Mouse (Mus musculus) embryo, embryonic 11.5 days (tissue): ENCODE data around the gene Trim27.
A peak's percentile ranks its signal among the peaks of the same experiment; 100 is the strongest.

Source experiments
- DNase-seq: peaks from one replicate; pipeline ENCODE4 v3.0.0-alpha.2; 2012; ENCODE audit warnings: low read depth, low spot score

The Trim27 gene

DNA sequence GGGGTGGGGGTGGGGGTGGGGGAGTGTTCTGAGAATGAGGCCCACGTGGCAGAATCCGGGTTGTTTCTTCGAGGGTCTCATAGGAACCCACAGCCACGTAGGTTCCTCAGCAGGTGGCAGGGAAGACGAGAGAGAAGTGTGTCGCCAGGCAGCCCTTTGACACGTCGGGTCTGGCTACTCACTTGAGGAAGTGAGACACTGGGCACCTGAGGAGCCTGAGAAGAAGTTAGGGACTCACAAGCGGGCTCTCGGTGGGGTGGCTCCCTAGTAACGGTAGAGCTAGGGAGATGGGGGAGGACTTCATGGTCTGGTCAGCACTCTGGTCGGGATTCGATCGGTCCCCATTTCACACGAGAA is at the start of gene Trim27:
TSS of gene Trim27 (plus strand) at position 79 of the 357 bp plus-strand sequence.
- no peak for DNase-seq

GRCm38 (mm10) chr13:21142421-21142820 is 36.8 kb upstream of the Trim27 start:
- no peak for DNase-seq

GRCm38 (mm10) chr13:21145767-21146166 is 33.5 kb upstream of the Trim27 start, which contains the start of gene Olfr1368:
Olfr1368 (minus strand) TSS chr13:21145867.
- no peak for DNase-seq

DNA sequence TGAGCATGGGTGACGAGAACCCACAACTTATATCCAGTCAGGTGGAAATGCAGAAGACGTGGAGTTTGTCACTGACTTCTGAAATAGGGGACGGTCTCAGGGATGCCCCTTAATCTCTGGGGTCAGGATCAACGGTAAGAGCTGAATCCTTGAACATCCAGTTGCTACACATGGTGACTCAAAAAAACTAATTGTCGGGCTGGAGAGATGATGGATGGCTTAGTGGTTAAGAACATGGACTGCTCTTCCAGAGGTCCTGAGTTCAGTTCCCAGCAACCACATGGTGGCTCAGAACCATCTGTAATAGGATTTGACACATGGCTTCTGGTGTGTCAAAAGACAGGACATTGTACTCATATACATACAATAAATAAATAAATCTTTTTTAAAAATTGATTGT is 23.4 kb upstream of the Trim27 start:
- DNase-seq: no peak

- no peak for DNase-seq
Measured at GRCm38 (mm10) chr13:21158071-21158470, 21.2 kb upstream of the Trim27 start.

DNA sequence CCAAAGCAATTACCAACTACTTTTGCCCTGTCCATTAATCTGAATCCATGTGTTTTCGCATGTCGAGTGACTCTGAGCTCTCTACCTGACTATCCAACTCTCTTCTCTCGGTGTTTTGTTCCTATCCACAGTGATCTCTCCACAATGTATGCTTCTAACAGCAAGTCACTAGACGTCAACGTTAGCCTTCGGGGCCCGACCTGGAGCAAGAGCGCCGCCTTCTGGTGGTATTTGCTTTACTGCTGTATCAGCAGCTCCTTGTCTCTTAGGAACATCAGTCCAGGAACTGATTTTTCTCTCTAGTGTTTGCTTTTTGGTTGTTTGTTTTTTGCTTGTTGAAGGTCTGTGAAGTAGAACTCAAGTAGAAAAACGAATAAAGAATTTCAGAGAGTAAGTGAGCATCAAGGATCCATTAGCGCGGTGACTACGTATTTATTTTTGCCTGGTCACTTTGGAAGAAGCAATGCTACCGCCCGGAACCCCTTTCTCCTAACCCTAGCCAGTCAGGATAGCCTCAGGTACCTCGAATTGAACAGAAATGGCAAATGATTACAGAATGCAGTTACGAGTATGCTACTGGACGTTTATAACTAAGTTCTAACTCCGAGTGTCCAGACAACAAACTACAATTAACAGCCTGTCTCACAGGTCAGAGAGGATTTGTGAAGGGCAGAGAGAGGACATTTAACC is 20.3 kb upstream of the Trim27 start:
- peak; percentile 81 for DNase-seq

- DNase-seq: no peak
Measured at GRCm38 (mm10) chr13:21159475-21159819, 19.8 kb upstream of the Trim27 start.

- DNase-seq: no peak
Measured at GRCm38 (mm10) chr13:21160041-21160511, 19.2 kb upstream of the Trim27 start.

DNA sequence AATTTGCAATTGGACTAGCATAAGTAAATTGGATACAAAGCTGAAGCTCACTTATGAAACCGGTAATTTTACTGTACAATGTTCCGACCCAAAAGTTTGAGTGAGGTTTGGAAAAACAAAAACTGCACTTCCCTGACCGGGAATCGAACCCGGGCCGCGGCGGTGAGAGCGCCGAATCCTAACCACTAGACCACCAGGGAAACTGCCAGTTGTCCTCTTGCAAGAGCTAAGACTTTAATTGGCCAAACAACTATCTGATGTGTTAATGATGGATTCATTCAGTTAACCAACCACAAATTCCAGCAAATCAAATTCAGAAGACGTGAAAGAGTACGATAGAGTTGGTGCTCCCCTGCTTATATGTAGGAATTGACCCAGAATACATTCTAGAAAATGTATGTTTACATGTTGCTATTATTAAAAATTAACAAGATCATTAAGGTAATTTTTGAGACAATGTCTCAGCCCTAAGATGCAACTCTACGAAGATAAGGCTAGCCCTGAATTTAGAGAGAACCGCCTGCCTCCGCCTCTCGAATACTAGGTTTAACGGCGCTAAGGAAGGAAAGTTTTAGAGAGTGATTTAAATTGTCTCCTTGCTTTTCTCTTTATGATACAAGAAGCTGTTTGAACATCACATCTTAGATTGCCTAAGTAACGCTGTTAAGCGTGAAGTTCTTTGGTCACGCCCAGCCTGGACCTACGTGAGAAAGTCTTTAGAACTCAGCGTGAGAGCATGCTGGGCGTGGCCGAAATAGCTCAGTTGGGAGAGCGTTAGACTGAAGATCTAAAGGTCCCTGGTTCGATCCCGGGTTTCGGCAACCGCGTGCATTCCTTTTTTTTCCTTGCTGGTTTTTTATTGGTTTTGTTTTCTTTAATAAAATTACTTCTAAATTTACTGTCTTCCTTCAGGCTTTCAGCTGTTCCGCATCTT is 18.3 kb upstream of the Trim27 start:
- DNase-seq: peak; percentile 84

DNA sequence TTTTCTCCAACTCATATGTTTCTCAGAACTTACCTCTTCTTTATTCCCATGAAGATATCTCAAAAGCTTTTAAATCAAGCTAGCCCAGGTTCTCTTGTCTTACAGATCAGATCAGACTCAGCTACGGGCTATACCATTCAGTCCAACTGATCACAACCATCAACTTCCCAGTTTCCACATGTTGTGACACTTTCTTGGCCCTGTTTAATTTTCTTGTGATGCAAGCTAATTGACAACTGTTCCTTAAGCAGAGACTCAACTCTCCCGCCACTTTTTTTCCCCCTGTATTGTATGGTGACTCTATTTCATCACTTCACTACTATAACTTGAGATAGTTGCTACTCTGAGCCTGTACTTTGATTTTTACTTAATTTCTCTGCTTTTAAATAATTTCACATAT is 17.7 kb upstream of the Trim27 start:
- DNase-seq: no peak

DNA sequence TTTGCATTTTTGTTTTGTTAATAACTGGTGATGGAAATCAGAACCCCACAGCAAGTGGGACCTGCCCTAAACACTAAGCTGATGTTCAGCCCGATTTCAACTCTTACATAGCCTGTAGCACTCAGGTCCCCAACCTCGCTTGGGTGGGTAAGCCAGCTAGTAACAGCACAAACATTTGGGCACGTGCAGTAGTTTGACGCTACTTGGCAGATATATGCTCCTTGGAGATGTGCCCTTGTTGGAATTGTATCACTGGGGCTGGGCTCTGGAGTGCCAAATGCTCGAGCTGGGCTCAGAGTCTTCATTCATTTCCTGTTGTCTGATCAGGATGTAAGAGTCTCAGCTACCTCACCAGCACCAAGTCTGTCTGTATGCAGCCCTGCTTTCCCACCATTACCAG is 16.7 kb upstream of the Trim27 start:
- no peak for DNase-seq

GRCm38 (mm10) chr13:21166936-21167909 is 12.0 kb upstream of the Trim27 start:
- DNase-seq: peak; percentile 77

- DNase-seq: no peak
Measured at GRCm38 (mm10) chr13:21167910-21168300, 11.3 kb upstream of the Trim27 start.

- no peak for DNase-seq
Measured at GRCm38 (mm10) chr13:21168371-21169011, 10.8 kb upstream of the Trim27 start.

DNA sequence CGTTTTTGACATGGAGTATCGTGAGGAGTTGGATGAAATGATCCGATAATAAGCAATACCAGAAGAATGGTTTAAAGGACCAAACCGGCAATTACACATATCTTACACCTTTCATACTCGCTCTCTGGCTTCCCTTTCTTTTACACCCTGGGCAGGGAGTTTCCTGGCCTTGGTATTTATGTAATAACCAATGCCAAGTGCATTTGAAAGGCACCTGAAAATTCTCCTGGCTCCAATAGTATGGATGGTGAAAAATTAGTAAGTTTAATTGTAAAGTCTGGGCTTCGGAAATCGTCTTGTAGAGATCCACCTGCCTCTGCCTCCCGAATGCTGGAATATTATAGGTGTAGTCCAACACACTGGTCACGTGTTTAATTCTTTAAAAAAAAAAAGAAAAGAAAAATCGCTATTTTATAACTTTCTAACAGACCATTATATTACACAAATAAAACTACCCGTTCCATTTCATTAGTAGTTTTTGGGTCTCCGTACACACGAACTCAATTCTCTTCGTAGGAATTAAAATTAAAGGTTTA is 10.1 kb upstream of the Trim27 start:
- DNase-seq: no peak

DNA sequence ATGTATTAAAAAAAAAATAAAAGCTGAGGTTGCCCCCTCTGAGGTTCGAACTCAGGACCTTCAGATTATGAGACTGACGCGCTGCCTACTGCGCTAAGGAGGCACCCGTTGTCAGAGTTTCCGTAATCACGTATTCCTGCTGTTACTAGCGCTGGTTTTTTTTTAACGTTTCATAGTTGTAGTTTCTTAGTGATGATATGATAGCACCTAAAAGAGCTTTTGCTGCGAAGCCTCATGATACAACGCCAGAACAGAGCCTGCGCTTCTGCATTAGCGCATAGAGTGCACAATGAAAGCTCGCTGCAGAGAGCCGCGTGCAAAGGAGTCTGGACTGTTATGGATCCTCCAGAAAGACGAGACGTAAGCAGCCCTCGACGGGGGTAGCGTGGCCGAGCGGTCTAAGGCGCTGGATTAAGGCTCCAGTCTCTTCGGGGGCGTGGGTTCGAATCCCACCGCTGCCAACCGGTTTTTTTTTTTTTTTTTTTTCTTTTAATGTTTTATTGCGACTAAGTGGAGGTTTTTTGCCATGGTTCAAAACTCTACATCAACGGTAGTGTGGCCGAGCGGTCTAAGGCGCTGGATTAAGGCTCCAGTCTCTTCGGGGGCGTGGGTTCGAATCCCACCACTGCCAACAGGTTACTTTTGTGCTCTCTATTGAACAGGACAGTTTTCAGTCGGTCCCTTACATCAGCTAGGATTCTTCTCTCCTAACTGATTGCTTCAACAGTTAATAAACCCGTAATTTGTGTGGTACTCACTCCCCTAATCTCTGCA is 9.4 kb upstream of the Trim27 start:
- peak; percentile 73 for DNase-seq

DNA sequence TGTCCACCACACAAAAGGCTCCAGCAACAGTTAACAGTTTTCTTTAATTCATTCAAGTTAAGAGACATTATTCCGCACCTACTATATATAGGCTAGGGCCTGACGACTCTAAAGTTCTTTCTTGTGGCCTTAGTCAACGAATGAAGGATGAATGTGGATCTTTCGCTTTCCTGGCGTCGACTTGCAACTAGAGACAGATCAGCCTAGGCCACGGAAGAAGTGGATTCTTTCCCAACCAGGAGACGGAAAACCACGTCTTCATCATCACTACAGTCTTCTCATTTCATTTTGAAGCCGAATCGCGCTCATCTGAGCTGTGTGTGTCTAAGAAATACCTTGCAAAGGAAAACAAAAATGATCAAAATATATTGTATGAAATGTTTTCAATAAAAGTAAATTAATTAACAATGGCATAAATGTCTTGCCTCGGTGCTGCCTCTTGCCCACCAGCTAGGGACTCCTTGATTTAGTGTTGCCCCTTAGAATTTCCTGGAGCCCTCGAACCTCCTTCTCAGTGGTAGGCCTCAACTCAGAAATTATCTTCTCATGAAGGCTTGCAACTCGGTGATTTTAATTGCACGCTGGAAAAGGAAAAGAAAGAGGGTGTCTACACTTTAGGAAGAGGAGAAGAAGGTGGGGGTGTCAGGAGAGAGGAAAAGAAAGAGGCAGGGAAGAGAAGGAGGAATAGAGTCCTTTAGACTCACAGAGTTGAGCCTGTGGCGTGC is 8.7 kb upstream of the Trim27 start:
- no peak for DNase-seq

- DNase-seq: no peak
Measured at GRCm38 (mm10) chr13:21171156-21171530, 8.1 kb upstream of the Trim27 start.

DNA sequence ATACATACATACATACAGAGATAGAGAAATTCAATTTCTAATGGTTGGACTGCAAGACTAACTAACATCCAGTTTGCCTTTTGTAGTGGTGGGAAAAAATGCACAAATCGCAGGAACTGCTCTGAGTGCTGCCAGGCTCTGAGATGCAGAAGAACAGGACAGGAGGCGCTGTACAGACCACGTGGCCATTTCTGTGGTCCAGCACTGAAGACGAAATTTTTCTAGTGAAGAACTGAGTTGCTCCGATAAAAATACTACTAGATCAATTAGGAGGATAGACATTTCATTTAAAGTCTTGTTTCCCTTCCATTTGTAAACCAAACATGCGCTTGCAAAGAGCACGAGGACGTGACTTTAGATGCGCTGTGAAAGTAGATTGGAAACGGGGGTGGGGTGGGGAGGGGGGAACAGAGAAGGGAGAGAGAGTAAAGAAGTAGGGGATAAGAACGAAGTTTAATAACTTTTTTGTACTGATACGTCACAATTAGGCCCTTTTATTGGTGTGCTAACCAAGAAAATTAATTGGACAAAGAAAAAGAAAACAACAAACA is 7.6 kb upstream of the Trim27 start:
- DNase-seq: no peak
